Mouse (Mus musculus) forebrain, embryonic 14.5 days (tissue): ENCODE measurements around the gene Fundc2. TPM values are rescaled to one million over a fixed set of nuclear protein-coding genes. Genes with fewer than 3 reads are reported as not detected.

ENCODE experiments used
- ATAC-seq: fragments of 200-750 bp; cut with Nextera tagmentation; 2 replicates; pipeline ENCODE4 v1.8.0; 2017; ENCODE audit warnings: mild to moderate bottlenecking, moderate library complexity
- DNase-seq: peaks from one replicate; pipeline ENCODE4 v3.0.0-alpha.2; 2015; ENCODE audit warnings: low spot score
- H3K27ac ChIP-seq: fragments of 300-500 bp; sonication (generic); 2 replicates; pipeline ENCODE4 v1.5.1; 2014; ENCODE audit warnings: low read depth, mild to moderate bottlenecking, control low read depth, low read length, moderate library complexity
- H3K27me3 ChIP-seq: fragments of 300-500 bp; sonication (generic); replicated peaks from 2 replicates; pipeline ENCODE4 v1.6.1; 2014; ENCODE audit warnings: low read length, control low read depth, mixed read lengths; ENCODE audit not compliant: control insufficient read depth, insufficient read depth
- H3K36me3 ChIP-seq: fragments of 300-500 bp; sonication (generic); 2 replicates; pipeline ENCODE4 v1.6.1; 2014; ENCODE audit warnings: low read length, control low read depth; ENCODE audit not compliant: control insufficient read depth, insufficient read depth
- H3K4me1 ChIP-seq: fragments of 300-500 bp; sonication (generic); 2 replicates; pipeline ENCODE4 v1.6.1; 2014; ENCODE audit warnings: antibody characterized with exemption, low read length, control low read depth; ENCODE audit not compliant: control insufficient read depth, insufficient read depth
- H3K4me2 ChIP-seq: fragments of 300-500 bp; sonication (generic); 2 replicates; pipeline ENCODE4 v1.6.1; 2014; ENCODE audit warnings: mild to moderate bottlenecking, control low read depth, low read length
- H3K4me3 ChIP-seq: fragments of 300-500 bp; sonication (generic); 2 replicates; pipeline ENCODE4 v1.5.1; 2014; ENCODE audit warnings: low read depth, low read length, control low read depth
- H3K9ac ChIP-seq: fragments of 300-500 bp; sonication (generic); 2 replicates; pipeline ENCODE4 v1.6.1; 2014; ENCODE audit warnings: mild to moderate bottlenecking, low read length, control low read depth, moderate library complexity
- H3K9me3 ChIP-seq: fragments of 300-500 bp; sonication (generic); replicated peaks from 2 replicates; pipeline ENCODE4 v1.6.1; 2016; ENCODE audit warnings: low read length, control low read depth, mixed read lengths; ENCODE audit not compliant: control insufficient read depth
- WGBS: fragments of 180-500 bp; shearing (Covaris S2); extraction: QIAGEN DNeasy Blood & Tissue Kit; methylation state at CpG from one replicate; pipeline ENCODE4 v1.1.7; 2014; 5-methylcytosine and 5-hydroxymethylcytosine counted together
- polyA plus RNA-seq: library from polyadenylated mRNA; unstranded; fragments of >200 nt; fragmentation: Nextera tagmentation; extraction: Ambion mirVana; gene quantifications from 2 replicates; pipeline ENCODE4 v1.2.1, GENCODE M21; 2014

Fundc2 gene
- polyA plus RNA-seq, 1 experiment from 2014 or later, result 40.1 TPM

DNA sequence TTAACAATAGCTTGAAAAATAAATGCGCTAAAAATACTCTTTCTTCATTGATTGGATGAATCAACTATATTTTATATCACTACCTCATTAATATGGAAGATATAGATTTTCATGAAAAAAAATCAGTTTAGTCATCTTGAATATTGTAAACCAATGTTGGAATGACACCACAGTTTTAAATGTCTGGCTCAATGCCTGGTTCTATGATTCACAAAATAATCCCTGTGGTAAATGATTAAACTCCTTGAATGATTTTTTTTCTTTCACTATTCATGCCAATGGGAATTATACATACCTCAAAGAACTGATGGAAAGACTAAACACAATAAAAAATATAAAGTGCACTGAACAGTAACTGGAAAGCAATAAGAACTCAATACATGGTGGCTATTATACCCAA lies 27.5 kb downstream of the Fundc2 start:
- ATAC-seq (no peak), DNase-seq (no peak)
- Histone ChIP-seq H3K9ac (no peak overlapping the region), H3K4me3 (no peak overlapping the region), H3K27me3 (no peaks in the 10 kb centered on the region), H3K4me2 (no peak overlapping the region), H3K4me1 (no peaks in the 10 kb centered on the region), H3K27ac (no peak overlapping the region), H3K36me3 (no peaks in the 10 kb centered on the region), H3K9me3 (no peaks in the 10 kb centered on the region)
- WGBS, result 94% methylated on average over 1 of the region's 1 CpGs

DNA sequence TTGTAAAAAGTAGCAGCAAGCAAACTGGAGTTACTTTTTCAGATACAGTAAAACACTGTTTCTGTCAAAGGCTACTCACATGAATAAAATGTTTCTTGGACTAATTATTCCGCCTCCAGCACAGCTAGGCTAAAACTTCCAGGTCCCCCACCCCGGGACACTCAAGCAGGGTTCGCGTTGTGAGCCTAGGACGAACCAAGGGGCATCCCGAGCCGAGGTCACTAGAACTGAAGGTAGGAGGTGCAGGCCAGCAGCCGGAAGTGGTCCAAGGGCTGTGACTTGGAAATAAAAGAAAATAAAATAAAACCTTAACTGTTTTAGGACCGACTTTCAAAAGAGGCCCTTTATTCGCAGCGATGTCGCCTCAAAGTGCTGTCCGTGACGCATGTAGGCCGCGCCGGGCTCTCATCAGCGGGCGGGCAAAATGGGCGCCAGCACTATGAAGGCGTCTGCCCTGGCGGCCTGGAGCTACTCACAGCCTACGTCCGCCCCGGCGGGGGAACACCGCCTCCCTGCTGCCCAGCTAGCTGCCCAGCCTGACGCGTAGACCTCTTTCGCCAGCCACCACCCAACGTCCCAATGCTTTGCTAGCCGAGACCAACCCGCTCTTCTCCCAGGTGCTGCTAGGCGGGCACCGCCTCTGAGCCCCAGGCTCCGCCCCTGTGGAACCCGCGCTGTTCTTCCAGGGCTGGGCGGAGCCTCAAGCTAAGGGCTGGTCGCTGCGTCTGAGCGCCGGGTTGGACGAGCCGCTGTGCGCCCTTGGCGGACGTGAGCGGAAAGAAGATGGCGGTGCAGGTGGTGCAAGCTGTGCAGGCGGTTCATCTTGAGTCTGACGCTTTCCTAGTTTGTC lies 34.0 kb downstream of the Fundc2 start, which contains the start of the genes Cmc4, Mtcp1 and Brcc3:
TSS of gene Cmc4 (minus strand) at position 649 of the 850 bp plus-strand sequence.
TSS of gene Mtcp1 (minus strand) at position 653 of the 850 bp plus-strand sequence.
TSS of gene Brcc3 (plus strand) at position 693 of the 850 bp plus-strand sequence.
- H3K4me3 ChIP-seq, result peak within 1 kb of the TSS; percentile 45
- no peaks in the 10 kb centered on the region for H3K9me3 ChIP-seq
- peak within 1 kb of the TSS; percentile 88 for H3K27ac ChIP-seq
- peak within 1 kb of the TSS; percentile 65 for H3K9ac ChIP-seq
- no peaks in the 10 kb centered on the region for H3K4me1 ChIP-seq
- H3K36me3 ChIP-seq, result no peaks in the 10 kb centered on the region
- DNase-seq (peak; percentile 94), ATAC-seq (peak; percentile 100)
- WGBS, result 29% methylated on average over 52 of the region's 52 CpGs
- H3K4me2 ChIP-seq, result peak within 1 kb of the TSS; percentile 51
- H3K27me3 ChIP-seq, result no peaks in the 10 kb centered on the region

Other genes starting within 250 kb of the Fundc2 start
- gene Smim9, start 218.6 kb upstream of the Fundc2 start, polyA plus RNA-seq, result not detected in 2 replicates
- gene F8, start 216 bp downstream of the Fundc2 start, polyA plus RNA-seq, result 1.8 and 1.9 TPM in 2 replicates
- 19.7 and 22.6 TPM in 2 replicates for gene Cmc4, start 34.2 kb downstream of the Fundc2 start, polyA plus RNA-seq
- 6.8 and 9.6 TPM in 2 replicates for gene Mtcp1, start 34.2 kb downstream of the Fundc2 start, polyA plus RNA-seq
- gene Brcc3, start 34.2 kb downstream of the Fundc2 start, polyA plus RNA-seq, result 63.1 and 67.7 TPM in 2 replicates
- gene Vbp1, start 131.9 kb downstream of the Fundc2 start, polyA plus RNA-seq, result 291 and 336 TPM in 2 replicates
- 16.6 and 20.5 TPM in 2 replicates for gene Rab39b, start 195.8 kb downstream of the Fundc2 start, polyA plus RNA-seq